Mouse (Mus musculus) limb, embryonic 15.5 days (tissue): Measurements from ENCODE around the gene Rapgef4. TPM values are rescaled to one million over a fixed set of nuclear protein-coding genes. Genes with fewer than 3 reads are reported as not detected.

Experiments used
- ATAC-seq: fragments of 200-750 bp; cut with Nextera tagmentation; 2 replicates; pipeline ENCODE4 v1.8.0; 2017; ENCODE audit warnings: low read depth, moderate TSS enrichment; ENCODE audit not compliant: insufficient number of reproducible peaks, low FRiP score, low TSS enrichment
- H3K27ac ChIP-seq: fragments of 300-500 bp; sonication (generic); 2 replicates; pipeline ENCODE4 v1.5.1; 2015; ENCODE audit warnings: moderate library complexity, mild to moderate bottlenecking, inconsistent platforms
- H3K27me3 ChIP-seq: fragments of 300-500 bp; sonication (generic); 2 replicates; pipeline ENCODE4 v1.6.1; 2015; ENCODE audit warnings: inconsistent platforms
- H3K36me3 ChIP-seq: fragments of 300-500 bp; sonication (generic); 2 replicates; pipeline ENCODE4 v1.6.1; 2015; ENCODE audit warnings: inconsistent platforms
- H3K4me1 ChIP-seq: fragments of 300-500 bp; sonication (generic); 2 replicates; pipeline ENCODE4 v1.6.1; 2015; ENCODE audit warnings: inconsistent platforms
- H3K4me2 ChIP-seq: fragments of 300-500 bp; sonication (generic); 2 replicates; pipeline ENCODE4 v1.6.1; 2015; ENCODE audit warnings: mild to moderate bottlenecking, inconsistent platforms
- H3K4me3 ChIP-seq: fragments of 300-500 bp; sonication (generic); 2 replicates; pipeline ENCODE4 v1.5.1; 2015; ENCODE audit warnings: mild to moderate bottlenecking, inconsistent platforms
- H3K9ac ChIP-seq: fragments of 300-500 bp; sonication (generic); 2 replicates; pipeline ENCODE4 v1.6.1; 2015; ENCODE audit warnings: inconsistent platforms
- H3K9me3 ChIP-seq: fragments of 300-500 bp; sonication (generic); 2 replicates; pipeline ENCODE4 v1.6.1; 2016; ENCODE audit warnings: inconsistent platforms
- WGBS: fragments of 180-500 bp; shearing (Covaris S2); methylation state at CpG from one replicate; pipeline ENCODE4 v1.1.7; 2015; 5-methylcytosine and 5-hydroxymethylcytosine counted together
- polyA plus RNA-seq: library from polyadenylated mRNA; unstranded; fragments of >200 nt; fragmentation: Nextera tagmentation; extraction: Ambion mirVana; gene quantifications from 2 replicates; pipeline ENCODE4 v1.2.1, GENCODE M21; 2015

The Rapgef4 gene
- polyA plus RNA-seq, 1 experiment from 2014 or later: 4.6 TPM

DNA sequence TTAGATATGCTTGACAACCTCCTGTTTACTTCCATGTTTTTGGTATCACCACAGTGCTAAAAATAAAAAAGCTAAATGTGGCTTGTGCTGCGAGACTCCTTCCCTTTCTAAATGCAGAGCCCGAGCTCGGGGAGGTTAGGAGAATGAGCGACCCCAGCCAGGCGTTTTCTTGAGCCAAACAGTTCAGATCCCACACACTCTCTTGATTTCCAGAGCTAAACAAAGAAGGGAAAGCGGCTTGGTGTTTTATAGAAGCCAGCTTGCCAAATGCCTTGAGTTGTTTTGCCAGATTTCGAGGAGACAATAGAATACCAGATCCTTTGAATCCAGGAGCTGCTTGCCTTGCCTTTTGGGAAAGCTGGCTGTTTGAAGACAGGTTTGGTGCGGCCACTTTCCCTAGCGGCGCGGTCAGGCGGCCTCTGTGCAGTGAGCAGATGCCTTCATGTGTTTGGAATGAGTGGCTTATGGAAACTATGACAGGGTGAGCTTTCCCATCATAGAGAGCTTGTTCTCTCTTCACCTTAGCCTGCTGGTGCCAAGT lies 254.4 kb downstream of the Rapgef4 start:
- H3K4me2 ChIP-seq: no peak overlapping the region
- H3K9me3 ChIP-seq: no peaks in the 10 kb centered on the region
- H3K27me3 ChIP-seq: no peaks in the 10 kb centered on the region
- peaks cover 36% of the 10 kb centered on the region for H3K4me1 ChIP-seq
- peak overlapping the region; percentile 85 for H3K27ac ChIP-seq
- no peak overlapping the region for H3K9ac ChIP-seq
- ATAC-seq: no peak
- H3K36me3 ChIP-seq: no peaks in the 10 kb centered on the region
- no peak overlapping the region for H3K4me3 ChIP-seq
- 31% methylated on average over 12 of the region's 12 CpGs for WGBS

DNA sequence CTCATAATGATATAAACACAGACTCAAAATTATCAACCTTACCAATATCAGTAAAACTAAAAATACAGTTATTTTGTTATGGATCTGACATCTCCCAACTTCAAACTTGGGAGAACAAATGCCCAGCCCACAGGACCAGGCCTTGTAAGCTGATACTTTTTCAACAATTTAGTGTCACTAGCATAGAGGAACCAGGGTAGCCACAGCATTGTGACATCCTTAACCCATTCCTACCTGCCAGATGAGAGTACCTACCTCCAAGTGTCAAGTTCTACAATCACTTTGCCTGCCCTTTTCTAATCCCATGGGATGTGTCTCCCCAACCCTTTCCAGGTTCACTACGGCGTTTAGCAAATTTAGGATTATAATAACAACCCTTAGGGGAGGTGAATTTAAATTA lies 257.4 kb downstream of the Rapgef4 start:
- Histone ChIP-seq H3K27me3 (no peaks in the 10 kb centered on the region), H3K9ac (no peak overlapping the region), H3K9me3 (no peaks in the 10 kb centered on the region), H3K4me2 (no peak overlapping the region), H3K27ac (no peak overlapping the region), H3K4me1 (peaks cover 46% of the 10 kb centered on the region), H3K36me3 (no peaks in the 10 kb centered on the region), H3K4me3 (no peak overlapping the region)
- no peak for ATAC-seq
- 51% methylated on average over 2 of the region's 2 CpGs for WGBS

DNA sequence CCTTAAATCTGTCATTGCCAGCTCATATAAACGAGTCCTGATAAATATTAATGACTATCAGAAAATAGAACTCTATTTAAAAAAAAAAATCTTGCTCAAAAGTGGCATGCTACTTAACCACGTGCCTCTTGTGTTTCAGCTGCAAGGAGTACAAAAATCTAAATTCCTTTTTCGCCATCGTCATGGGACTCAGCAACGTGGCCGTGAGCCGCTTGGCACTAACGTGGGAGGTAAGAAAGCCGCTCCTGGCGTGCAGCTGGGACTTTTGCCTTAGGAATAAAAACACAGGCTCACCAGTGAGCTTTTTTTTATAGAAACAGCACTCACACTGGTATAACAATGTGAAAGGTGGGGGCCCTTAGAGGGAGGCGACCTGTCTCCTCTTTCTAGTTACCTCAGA lies 257.9 kb downstream of the Rapgef4 start:
- Histone ChIP-seq H3K27me3 (no peaks in the 10 kb centered on the region), H3K9ac (no peak overlapping the region), H3K27ac (peak overlapping the region; percentile 72), H3K4me3 (no peak overlapping the region), H3K36me3 (no peaks in the 10 kb centered on the region), H3K9me3 (no peaks in the 10 kb centered on the region), H3K4me2 (no peak overlapping the region), H3K4me1 (peaks cover 46% of the 10 kb centered on the region)
- ATAC-seq: no peak
- WGBS: 27% methylated on average over 11 of the region's 11 CpGs

DNA sequence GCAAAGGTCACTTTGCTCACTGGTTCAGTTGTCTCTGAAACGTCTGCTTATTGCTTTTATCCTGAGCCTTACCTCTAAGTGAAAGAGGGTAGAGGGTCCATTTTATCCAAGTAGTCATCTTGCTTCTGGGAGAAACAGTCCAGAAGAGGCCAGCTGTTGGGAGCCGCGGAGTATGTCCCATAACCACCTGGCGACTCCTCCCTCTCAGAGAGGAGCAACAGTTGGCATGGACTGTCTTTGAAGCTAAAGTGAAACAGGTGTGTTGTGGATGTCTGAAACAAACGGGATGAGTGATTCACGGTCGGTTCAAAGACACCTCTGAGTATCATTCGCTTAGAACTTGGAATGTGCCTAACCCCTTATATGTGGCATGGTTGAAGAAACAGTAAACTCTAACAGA lies 258.4 kb downstream of the Rapgef4 start:
- WGBS: 52% methylated on average over 8 of the region's 8 CpGs
- Histone ChIP-seq H3K27me3 (no peaks in the 10 kb centered on the region), H3K9ac (no peak overlapping the region), H3K27ac (peak overlapping the region; percentile 72), H3K4me2 (no peak overlapping the region), H3K9me3 (no peaks in the 10 kb centered on the region), H3K4me1 (peaks cover 46% of the 10 kb centered on the region), H3K36me3 (no peaks in the 10 kb centered on the region), H3K4me3 (no peak overlapping the region)
- no peak for ATAC-seq

DNA sequence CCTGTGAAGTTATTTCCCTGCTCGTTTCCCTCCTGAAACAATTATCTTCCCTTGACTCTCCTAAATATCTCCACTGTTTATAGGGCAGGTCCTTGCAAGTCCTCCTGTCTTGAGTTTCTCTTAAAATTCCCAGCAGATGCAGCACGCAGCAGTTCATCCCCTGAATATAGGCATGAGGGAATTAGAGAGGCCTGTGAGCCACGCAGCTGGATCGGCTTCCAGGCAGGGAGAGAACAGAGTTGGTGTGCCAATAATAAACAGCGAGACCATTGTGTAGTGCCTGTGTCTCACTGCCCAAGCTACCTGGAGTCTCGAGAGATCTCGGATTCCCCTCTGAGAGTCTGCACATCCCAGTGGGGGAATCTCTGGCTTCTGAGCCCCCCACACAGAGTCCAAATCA lies 259.0 kb downstream of the Rapgef4 start:
- no peaks in the 10 kb centered on the region for H3K27me3 ChIP-seq
- ATAC-seq: no peak

DNA sequence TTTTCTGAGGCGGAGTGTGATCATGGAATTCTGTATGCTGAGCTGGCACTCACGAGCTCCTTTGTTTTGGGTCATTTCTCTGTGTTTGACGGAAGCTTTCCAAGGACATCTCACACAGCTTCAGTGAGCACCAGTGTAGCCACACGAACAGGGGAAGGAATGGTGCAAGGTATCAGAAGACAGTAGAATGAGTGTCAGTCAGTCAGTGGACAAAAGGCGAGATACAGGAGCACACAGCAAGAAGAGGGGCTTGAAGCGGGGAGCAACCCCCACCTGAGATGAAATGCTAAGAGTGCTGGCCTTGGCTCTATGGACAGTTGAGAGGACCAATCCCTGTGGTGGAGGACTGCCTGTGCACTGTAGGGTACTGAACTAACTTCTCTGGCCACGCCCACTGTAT lies 259.7 kb downstream of the Rapgef4 start:
- Histone ChIP-seq H3K4me1 (peaks cover 37% of the 10 kb centered on the region), H3K4me3 (no peak overlapping the region), H3K27me3 (no peaks in the 10 kb centered on the region), H3K27ac (peak overlapping the region; percentile 72), H3K9me3 (no peaks in the 10 kb centered on the region), H3K4me2 (no peak overlapping the region), H3K9ac (no peak overlapping the region), H3K36me3 (no peaks in the 10 kb centered on the region)
- no peak for ATAC-seq
- whole genome bisulfite sequencing: 79% methylated on average over 7 of the region's 7 CpGs

More for the DNA sequence above, 259.0 kb downstream of the Rapgef4 start:
- H3K9me3 ChIP-seq: no peaks in the 10 kb centered on the region
- H3K4me1 ChIP-seq: peaks cover 44% of the 10 kb centered on the region
- H3K4me3 ChIP-seq: no peak overlapping the region
- H3K27ac ChIP-seq: peak overlapping the region; percentile 72
- H3K36me3 ChIP-seq: no peaks in the 10 kb centered on the region
- no peak overlapping the region for H3K9ac ChIP-seq
- 17% methylated on average over 7 of the region's 7 CpGs for WGBS
- no peak overlapping the region for H3K4me2 ChIP-seq

DNA sequence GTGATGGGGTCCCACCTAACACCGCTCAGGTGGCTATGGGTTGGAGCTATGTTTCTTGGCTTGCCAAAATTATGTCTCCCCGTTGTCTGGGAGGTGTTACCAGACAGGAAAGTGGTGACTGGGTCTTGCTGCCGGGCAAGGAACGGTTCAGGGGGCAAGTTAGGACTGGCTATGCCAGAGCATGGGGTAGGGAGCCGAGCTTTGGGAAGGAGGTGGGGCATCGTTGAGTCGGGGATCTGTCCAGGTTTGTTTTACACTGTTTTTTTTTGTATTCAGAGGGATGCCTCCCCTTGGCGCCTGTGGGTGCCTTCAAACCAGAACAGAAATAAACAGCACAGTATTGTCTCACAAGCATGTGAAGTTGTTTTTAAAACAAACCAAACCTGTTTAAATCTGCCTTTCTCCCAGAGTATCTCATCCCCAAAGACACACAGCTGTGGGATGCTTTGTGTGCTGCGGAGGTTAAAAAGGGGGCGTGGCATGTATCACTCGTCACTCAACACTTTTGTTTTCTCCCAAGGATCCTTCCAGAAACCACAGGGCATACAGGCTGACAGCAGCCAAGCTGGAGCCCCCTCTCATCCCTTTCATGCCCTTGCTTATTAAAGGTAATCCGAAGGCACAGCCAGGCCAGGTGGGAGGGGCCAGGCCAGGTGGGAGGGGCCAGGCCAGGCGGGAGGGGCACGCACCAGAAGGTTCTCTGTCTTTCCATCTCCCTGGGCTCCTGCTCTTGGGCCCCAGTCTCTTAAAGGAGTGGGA lies 260.9 kb downstream of the Rapgef4 start:
- Histone ChIP-seq H3K27me3 (no peaks in the 10 kb centered on the region), H3K4me3 (no peak overlapping the region), H3K36me3 (no peaks in the 10 kb centered on the region), H3K4me1 (peaks cover 33% of the 10 kb centered on the region), H3K9ac (no peak overlapping the region), H3K9me3 (no peaks in the 10 kb centered on the region), H3K27ac (peak overlapping the region; percentile 72), H3K4me2 (peak overlapping the region; percentile 26; the same call in 1 of the 2 replicates)
- WGBS: 35% methylated on average over 14 of the region's 14 CpGs
- no peak for ATAC-seq

DNA sequence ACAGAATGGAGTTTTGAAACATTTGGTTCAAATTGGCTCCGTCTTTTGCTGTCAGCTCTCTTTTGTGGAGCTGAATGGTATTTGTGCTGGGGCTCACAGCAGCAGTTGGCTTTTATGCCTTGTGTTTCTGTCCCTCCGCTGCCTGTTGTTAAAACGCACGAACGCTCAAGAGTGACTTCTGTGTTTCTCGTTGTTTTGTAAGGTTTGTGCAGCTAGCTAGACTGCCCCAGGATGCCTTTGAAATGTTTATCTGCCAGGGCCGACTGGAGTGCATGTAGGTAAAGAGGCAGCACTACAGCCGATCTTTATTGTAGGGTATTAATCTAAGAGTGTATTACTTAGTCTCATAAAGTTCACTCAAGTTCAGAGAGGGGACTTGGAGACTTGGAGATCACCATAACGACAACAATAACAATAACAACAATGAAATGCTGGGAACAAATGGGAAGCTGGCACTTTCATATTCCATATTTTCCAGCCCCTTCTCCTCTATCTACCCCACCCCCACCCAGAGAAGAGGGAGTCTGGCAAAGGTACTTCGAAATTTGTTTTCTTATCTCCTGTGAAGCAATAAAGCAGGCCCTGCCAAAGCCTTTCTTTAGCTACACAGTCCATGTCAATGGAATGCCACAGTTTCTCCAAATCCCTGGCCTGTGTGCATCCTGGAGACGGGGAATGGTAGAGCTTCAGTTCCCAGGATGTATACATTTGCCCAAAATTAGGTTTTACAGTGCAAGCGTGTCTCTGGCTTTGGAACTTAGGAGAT lies 262.1 kb downstream of the Rapgef4 start:
- Histone ChIP-seq H3K9ac (no peak overlapping the region), H3K9me3 (no peaks in the 10 kb centered on the region), H3K36me3 (no peaks in the 10 kb centered on the region), H3K4me1 (peaks cover 33% of the 10 kb centered on the region), H3K4me3 (no peak overlapping the region), H3K27me3 (no peaks in the 10 kb centered on the region), H3K4me2 (no peak overlapping the region), H3K27ac (no peak overlapping the region)
- WGBS: 43% methylated on average over 12 of the region's 12 CpGs
- no peak for ATAC-seq

DNA sequence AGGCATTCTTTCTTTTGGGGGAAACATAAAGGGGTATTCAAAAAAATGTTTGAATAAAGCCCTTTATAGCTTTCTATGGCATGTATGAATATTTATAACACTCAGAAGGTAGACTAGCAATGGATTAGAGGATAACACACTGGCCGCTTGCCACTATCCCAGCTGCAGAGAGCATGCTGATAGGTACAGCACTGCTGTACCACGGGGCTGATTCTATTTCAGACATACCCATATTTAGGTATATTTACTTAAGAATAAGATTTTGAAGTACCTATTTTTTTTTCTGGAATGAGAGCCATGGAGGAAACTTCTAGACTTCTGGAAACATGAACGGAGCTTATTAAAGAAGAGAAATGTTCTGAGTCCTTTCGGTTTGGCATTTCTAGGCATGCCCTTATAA lies 264.6 kb downstream of the Rapgef4 start:
- H3K27me3 ChIP-seq: no peaks in the 10 kb centered on the region
- ATAC-seq: no peak
- H3K36me3 ChIP-seq: no peaks in the 10 kb centered on the region
- H3K4me1 ChIP-seq: peaks cover 12% of the 10 kb centered on the region
- H3K27ac ChIP-seq: no peak overlapping the region
- no peak overlapping the region for H3K4me2 ChIP-seq
- no peaks in the 10 kb centered on the region for H3K9me3 ChIP-seq
- no peak overlapping the region for H3K9ac ChIP-seq
- no peak overlapping the region for H3K4me3 ChIP-seq
- WGBS: 60% methylated on average over 4 of the region's 4 CpGs

DNA sequence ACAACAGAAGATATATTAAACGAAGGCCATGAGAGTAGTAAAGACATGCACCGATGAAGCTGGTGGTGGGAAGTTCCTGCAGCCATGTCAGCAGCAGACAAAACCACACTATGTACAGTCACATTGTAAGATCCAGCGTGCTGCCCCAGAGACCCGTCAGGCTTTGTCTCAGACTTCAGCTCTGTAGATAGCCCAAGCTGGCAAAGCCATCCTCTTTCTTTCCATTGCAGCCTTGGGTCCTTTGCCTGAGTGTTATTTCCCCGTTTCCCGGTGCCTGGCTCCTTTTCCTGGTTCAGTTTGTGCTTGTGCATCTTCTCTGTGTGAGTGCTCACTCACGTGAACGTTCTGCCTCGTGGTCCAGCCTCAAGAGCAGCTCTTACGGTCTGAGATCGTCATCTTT lies 265.3 kb downstream of the Rapgef4 start:
- Histone ChIP-seq H3K4me2 (no peak overlapping the region), H3K9me3 (no peaks in the 10 kb centered on the region), H3K4me1 (peaks cover 12% of the 10 kb centered on the region), H3K36me3 (no peaks in the 10 kb centered on the region), H3K27me3 (no peaks in the 10 kb centered on the region), H3K4me3 (no peak overlapping the region), H3K27ac (no peak overlapping the region), H3K9ac (no peak overlapping the region)
- no peak for ATAC-seq
- WGBS: 87% methylated on average over 11 of the region's 11 CpGs

DNA sequence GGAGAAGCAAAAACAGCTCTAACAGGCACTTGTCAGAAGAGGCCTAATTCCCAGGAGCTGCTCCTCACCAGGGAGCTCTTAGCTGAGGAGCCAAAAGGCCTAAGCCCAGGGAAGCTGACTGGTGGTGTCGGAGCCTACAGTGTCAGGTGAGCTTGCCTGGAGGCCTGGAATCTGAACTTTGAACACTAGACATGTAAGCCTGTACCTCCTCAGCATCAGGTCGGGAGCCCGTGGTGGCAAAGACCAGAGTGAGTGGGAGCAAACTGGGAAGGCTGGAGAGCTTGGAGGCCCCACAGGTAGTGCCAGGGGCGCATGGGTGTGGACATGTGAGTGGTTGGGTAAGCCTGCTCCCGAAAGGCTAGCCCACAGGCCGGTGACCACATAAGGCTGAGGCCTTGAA lies 266.8 kb downstream of the Rapgef4 start:
- Histone ChIP-seq H3K4me3 (no peak overlapping the region), H3K4me2 (no peak overlapping the region), H3K27ac (no peak overlapping the region), H3K36me3 (no peaks in the 10 kb centered on the region), H3K9ac (no peak overlapping the region), H3K4me1 (peaks cover 3% of the 10 kb centered on the region; the same call in 1 of the 2 replicates), H3K27me3 (no peaks in the 10 kb centered on the region), H3K9me3 (no peaks in the 10 kb centered on the region)
- 79% methylated on average over 6 of the region's 6 CpGs for WGBS
- no peak for ATAC-seq
